Mouse (Mus musculus): ENCODE data around the gene Mpp3.
A peak's percentile ranks its signal among the peaks of the same experiment; 100 is the strongest.
"Not testable (repeated sequence)": the region's sequence is repeated elsewhere in the genome, so short reads cannot be mapped to it uniquely, and the experiment has no call there.

Gene Mpp3

GRCm38 (mm10) chr11:102011510-102011909, 16.8 kb downstream of the Mpp3 start:
- DNase-seq (ENCODE audit: low read depth, low spot score): no peak

DNA sequence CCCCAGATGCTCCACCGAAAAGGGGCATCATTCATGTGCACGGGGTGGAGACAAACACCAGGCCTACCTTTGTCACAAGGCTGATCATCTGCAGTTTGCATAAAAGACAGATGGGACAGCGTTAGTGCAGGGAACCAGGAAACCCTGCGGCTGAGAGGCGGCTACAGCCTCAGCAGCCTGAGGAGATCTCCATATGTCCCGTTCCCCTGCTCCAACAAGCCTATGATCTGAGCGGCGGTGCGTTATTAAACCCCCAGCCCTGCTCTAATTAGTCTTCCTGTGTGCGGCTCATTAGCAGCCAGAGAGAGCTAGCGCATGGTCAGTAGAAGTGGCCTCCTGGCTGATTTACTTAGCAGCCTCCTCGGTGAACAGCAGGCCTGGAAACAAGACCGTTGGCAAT, 18.1 kb downstream of the Mpp3 start:
- DNase-seq (ENCODE audit: low read depth, low spot score): no peak

DNA sequence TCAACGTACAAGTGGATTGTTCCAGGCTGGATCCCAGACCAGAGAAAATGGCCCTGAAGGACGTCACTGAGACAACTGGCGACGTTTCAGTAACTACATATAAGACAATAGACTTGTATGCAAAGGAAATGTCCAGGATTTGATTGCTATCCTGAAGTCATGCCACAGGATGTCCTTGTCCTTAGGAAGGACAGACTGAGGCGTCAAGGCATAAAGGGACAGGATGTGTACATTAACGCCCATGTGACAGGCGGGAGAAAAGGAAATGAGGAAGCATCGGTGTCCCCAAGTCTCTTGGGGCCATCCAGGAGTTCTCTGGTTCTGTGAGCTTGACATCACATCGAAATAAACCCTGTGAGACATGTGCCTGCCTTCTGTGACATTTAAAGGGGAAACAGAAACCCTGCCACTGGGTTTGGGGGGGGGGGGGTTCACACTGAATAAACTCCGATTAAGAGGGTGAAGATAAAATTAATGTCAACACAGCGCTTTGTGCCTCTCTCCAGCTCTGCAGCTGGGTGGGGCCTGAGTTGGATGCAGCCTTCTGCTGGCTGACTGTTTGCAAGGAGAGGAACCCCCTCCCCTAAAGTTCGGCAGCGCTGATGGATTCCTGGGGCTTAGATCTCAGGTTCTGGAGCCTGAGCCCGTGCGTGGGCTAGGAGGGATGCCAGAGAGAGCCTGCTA, 19.2 kb downstream of the Mpp3 start:
- no peak for DNase-seq (ENCODE audit: low read depth, low spot score)

DNA sequence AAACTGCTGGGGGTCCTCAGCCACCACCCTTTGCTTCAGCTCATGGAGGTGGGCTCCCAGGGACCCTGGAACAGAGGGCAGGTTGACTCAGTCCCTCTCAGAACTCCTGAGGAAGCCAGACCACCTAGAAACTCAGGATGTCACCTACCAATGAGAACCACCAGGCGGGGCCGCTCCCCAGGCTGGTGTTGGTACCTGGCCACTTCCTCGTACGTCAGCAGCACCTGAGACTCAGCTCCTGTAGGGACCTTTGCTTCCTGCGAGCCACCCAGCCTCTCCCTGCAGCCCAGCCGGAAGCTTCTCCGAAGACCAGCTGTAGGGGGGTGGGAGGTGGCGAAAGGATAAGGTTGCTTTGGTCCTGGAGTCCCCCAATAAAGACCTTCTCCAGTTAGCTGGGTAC, 19.9 kb downstream of the Mpp3 start:
- no peak for DNase-seq (ENCODE audit: low read depth, low spot score)

- no peak for DNase-seq (ENCODE audit: low read depth, low spot score)
These were observed 21.6 kb downstream of the Mpp3 start for GRCm38 (mm10) chr11:102006688-102007087.

- DNase-seq (ENCODE audit: low read depth, low spot score): no peak
These were observed 22.0 kb downstream of the Mpp3 start for GRCm38 (mm10) chr11:102006271-102006670.

- no peak for DNase-seq (ENCODE audit: low read depth, low spot score)
These were observed 24.0 kb downstream of the Mpp3 start for GRCm38 (mm10) chr11:102004251-102004650.

GRCm38 (mm10) chr11:101999466-101999865, 28.8 kb downstream of the Mpp3 start:
- DNase-seq (ENCODE audit: low read depth, low spot score): no peak

DNA sequence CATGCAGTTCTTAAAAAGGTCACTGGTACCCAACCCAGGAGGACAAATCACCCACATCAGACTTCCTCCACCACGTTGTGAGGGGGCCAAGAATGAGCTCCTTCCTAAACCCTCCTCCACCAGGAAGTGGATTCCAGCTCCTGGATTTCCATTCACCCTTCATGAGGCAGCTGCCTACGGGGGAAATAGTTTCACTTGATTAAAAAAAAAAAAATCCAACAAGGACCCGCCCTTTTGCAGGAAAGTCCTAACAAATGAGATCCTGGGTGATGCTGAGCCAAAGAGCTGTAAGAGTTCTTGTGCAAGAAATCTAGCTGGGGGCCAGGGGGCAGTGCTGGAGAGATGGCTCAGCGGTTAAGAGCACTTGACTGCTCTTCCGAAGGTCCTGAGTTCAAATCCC, 30.0 kb downstream of the Mpp3 start:
- DNase-seq (ENCODE audit: low read depth, low spot score): no peak

- DNase-seq (ENCODE audit: low read depth, low spot score): no peak
These were observed 32.3 kb downstream of the Mpp3 start for GRCm38 (mm10) chr11:101995938-101996337.

- DNase-seq (ENCODE audit: low read depth, low spot score): no peak
These were observed 34.2 kb downstream of the Mpp3 start for GRCm38 (mm10) chr11:101994100-101994499.

GRCm38 (mm10) chr11:101992411-101992810, 35.9 kb downstream of the Mpp3 start:
- DNase-seq (ENCODE audit: low read depth, low spot score): no peak

DNA sequence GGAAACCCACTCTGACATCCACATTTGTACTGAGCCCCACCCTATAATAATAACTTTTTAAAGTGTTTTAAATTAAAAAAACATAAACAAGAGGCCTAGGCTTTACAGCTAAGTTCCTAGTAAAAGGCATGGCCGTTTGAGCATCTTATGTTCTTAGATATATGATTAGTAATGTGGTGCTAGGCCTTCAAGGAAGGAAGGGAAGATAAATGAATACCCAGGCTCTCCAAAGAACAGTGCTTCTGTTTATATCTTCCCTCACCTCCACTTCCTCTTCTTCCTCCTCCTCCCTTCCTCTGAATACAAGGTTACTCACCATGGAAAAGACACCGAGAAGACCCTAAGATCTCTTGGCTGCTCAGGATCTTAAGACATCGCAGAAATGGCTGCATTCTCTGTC, 36.4 kb downstream of the Mpp3 start:
- DNase-seq (ENCODE audit: low read depth, low spot score): no peak

DNA sequence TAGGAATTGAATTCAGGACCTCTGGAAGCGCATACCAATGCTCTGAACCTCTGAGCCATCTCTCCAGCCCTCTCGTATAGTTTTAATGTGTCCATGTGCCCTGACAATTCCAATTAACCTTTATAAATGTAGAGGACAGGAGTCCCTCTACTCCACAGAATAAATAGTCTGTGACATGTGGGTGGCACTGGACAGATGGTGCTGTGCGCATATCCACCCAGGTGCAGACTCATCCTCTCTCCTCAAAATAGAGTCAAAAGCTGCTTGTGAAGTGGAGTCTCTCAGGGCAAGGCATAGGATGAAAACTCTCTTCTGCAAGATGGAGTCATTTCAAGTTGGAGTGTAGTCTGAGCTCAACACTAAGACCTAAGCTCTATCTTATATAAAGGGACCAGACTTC, 38.0 kb downstream of the Mpp3 start:
- DNase-seq (ENCODE audit: low read depth, low spot score): no peak

DNA sequence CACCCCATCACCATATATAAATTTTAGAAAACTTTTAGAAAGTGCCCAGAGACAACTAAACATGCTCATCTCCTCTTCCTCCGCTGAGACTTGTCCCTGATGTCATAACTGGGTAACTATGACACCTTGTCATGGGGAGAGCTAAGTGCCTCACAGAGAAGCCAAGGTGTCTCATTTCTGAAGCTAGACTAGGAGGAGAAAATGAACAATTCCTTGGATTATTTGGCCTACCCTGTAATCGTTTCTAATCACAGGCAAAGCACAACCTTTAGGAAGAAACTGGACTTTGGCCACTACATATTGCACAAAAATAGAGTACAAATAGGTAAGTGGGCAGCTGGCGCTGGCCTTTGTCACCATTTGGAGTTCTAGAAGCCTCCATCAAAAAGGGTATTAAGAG, 41.3 kb downstream of the Mpp3 start, which contains the start of gene Dusp3:
Gene Dusp3, minus strand, starts transcription at position 101 of the 400 bp plus-strand sequence.
- DNase-seq (ENCODE audit: low read depth, low spot score): no peak

DNA sequence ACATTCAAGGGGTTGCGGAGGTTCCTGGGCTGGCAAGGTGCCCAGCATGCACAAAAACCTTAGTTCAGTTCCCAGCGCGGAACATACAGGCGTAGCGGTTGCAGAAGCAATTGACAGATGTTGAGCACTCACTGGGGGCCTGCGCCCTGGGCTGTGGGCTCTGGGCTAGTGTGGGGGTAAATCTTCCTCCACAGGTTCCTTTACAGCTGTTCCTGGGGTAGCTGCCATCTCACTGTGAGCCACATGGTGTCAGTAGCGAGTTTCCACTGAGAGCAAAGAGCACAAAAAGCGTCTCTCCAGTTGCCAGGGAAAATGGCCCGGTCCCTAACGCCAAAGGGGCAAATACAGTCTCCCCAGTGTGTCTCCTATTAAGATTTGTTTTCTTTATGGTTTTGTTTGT, 42.3 kb downstream of the Mpp3 start:
- DNase-seq (ENCODE audit: low read depth, low spot score): peak; percentile 74

DNA sequence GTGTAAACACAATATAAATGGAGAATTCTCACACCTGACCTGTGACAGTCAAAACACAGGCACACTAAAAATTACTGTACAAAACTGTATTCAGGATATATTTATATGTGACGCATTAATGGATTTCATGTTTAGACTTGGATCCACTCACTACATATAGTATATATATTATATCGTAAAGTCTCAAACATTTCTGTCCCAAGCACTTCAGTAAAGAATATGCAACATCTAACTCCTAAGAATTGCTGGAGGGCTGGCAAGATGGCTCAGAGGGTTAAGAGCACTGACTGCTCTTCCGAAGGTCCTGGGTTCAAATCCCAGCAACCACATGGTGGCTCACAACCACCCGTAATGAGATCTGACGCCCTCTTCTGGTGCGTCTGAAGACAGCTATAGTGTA, 42.8 kb downstream of the Mpp3 start:
- not testable (repeated sequence) for DNase-seq (ENCODE audit: low read depth, low spot score)

- DNase-seq (ENCODE audit: low read depth, low spot score): peak; percentile 78
These were observed 43.9 kb downstream of the Mpp3 start, which contains the start of gene Cfap97d1 for GRCm38 (mm10) chr11:101984054-101985025. Cfap97d1 (plus strand) TSS chr11:101984279.

DNA sequence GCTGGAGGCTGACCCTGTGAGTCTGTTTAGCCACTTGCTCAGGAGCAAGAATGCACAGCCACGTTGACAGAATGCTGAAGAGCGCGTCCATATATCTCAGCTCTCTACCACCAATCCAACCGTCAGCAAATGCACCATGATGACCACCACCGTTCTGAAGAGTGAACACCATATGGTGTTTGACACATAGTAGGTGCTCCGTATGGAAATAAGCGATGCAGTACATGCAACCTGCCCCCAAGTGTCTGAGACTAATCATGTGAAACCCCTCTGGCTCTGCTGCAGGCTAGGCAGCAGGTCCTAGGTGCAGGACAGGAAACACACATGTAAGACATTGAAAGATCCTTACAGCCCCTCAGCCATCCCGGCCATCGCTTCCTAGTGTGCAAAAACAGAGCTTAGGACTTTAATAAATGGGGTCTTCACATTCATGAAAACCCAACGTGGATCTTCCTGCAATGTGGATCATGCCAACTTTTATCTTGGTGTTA, 44.8 kb downstream of the Mpp3 start:
- DNase-seq (ENCODE audit: low read depth, low spot score): no peak

- DNase-seq (ENCODE audit: low read depth, low spot score): no peak
These were observed 45.3 kb downstream of the Mpp3 start for GRCm38 (mm10) chr11:101982981-101983411.

DNA sequence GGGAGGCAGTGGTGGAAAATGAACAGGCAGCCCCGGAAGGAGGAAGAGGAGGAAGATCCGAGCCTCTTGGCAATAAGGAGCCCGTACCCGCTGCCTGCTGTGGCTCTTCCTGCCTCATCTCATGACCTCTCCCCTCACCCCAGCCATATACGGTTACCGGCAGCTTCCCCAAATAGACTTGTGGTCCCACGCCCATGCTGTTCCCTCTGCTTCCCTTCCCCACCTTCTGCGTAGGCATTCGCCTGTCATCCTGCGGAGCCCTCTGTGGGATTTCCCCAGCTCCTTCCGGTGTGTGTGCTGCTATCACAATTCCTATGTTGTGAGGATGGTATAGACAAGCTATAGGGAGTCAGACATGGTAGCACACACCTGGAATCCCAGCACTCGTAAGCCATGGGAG, 46.4 kb downstream of the Mpp3 start:
- DNase-seq (ENCODE audit: low read depth, low spot score): peak; percentile 14

DNA sequence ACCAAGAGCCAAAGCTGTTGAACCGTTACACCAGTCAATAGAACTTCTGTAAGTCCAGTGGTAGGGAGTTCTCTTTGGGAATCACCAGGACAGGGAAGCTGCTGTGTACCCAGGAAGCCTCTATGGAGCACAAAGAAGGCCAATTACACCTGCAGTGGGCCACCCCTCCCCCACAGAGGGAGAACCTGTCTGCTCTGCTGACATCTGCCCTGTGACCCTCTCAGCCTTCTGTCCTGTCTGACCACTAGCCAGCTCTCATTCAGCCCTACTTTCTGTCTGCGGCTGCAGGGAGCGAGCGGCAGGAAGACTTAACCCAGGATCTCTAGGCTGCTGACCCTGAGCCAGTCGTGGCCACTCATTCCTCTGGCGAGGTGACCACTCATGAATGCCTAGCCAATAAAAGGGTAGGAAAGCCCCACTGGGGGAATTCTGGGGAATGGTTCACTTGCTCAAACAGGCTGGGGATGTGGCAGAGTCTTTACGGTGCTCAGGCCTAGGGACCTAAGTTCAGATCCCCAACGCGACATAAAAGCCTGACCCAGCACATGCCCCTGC, 47.6 kb downstream of the Mpp3 start:
- no peak for DNase-seq (ENCODE audit: low read depth, low spot score)
